Mouse (Mus musculus) stomach, postnatal 0 days (tissue): ENCODE results near the gene AI413582. TPM values are rescaled to one million over a fixed set of nuclear protein-coding genes. Genes with fewer than 3 reads are reported as not detected.
A peak's percentile ranks its signal among the peaks of the same experiment; 100 is the strongest.

Source experiments
- ATAC-seq: fragments of 200-750 bp; cut with Nextera tagmentation; 2 replicates; pipeline ENCODE4 v1.8.0; 2017; ENCODE audit not compliant: low FRiP score, low TSS enrichment
- DNase-seq: peaks from one replicate; pipeline ENCODE4 v3.0.0-alpha.2; 2016; ENCODE audit warnings: low spot score
- H3K27ac ChIP-seq: fragments of 300-500 bp; sonication (generic); replicated peaks from 2 replicates; pipeline ENCODE4 v1.5.1; 2014; ENCODE audit warnings: mild to moderate bottlenecking, control low read depth
- H3K27me3 ChIP-seq: fragments of 300-500 bp; sonication (generic); 2 replicates; pipeline ENCODE4 v1.6.1; 2014; ENCODE audit warnings: low read length; ENCODE audit not compliant: control insufficient read depth, insufficient read depth
- H3K36me3 ChIP-seq: fragments of 300-500 bp; sonication (generic); 2 replicates; pipeline ENCODE4 v1.6.1; 2014; ENCODE audit warnings: low read length, mixed read lengths; ENCODE audit not compliant: control insufficient read depth, insufficient read depth
- H3K4me1 ChIP-seq: fragments of 300-500 bp; sonication (generic); replicated peaks from 2 replicates; pipeline ENCODE4 v1.6.1; 2014; ENCODE audit warnings: antibody characterized with exemption; ENCODE audit not compliant: control insufficient read depth, insufficient read depth
- H3K4me2 ChIP-seq: fragments of 300-500 bp; sonication (generic); replicated peaks from 2 replicates; pipeline ENCODE4 v1.6.1; 2014; ENCODE audit warnings: low read depth, mild to moderate bottlenecking, control low read depth, moderate library complexity
- H3K4me3 ChIP-seq: fragments of 300-500 bp; sonication (generic); 2 replicates; pipeline ENCODE4 v1.5.1; 2014; ENCODE audit warnings: low read depth, low read length, control low read depth
- H3K9ac ChIP-seq: fragments of 300-500 bp; sonication (generic); 2 replicates; pipeline ENCODE4 v1.6.1; 2014; ENCODE audit warnings: mild to moderate bottlenecking, low read length, control low read depth, mixed read lengths
- H3K9me3 ChIP-seq: fragments of 300-500 bp; sonication (generic); 2 replicates; pipeline ENCODE4 v1.6.1; 2016; ENCODE audit warnings: low read length; ENCODE audit not compliant: control insufficient read depth
- CTCF ChIP-seq: IDR thresholded peaks from 2 replicates; pipeline ENCODE4 v1.5.1; 2016; ENCODE audit warnings: antibody characterized with exemption, low read depth, mild to moderate bottlenecking, moderate library complexity
- EP300 ChIP-seq: optimal IDR thresholded peaks from 2 replicates; pipeline ENCODE3; 2016; ENCODE audit warnings: antibody characterized with exemption
- WGBS: fragments of 180-500 bp; shearing (Covaris S2); extraction: QIAGEN DNeasy Blood & Tissue Kit; methylation state at CpG from one replicate; pipeline ENCODE4 v1.1.7; 2014; 5-methylcytosine and 5-hydroxymethylcytosine counted together
- polyA plus RNA-seq: library from polyadenylated mRNA; unstranded; fragments of >200 nt; fragmentation: Nextera tagmentation; extraction: Ambion mirVana; gene quantifications from 2 replicates; pipeline ENCODE4 v1.2.1, GENCODE M21; 2015

The AI413582 gene
- polyA plus RNA-seq, 1 experiment from 2014 or later = 37.1 TPM

- Histone ChIP-seq H3K27ac (no peak overlapping the region), H3K9ac (no peak overlapping the region), H3K4me1 (0 out of 2 replicates have a peak, but pooled peaks cover 3% of the 10 kb centered on the region), H3K4me3 (no peak overlapping the region), H3K27me3 (no peaks in the 10 kb centered on the region), H3K9me3 (no peaks in the 10 kb centered on the region), H3K4me2 (no peak overlapping the region), H3K36me3 (no peaks in the 10 kb centered on the region)
- no peak for TF ChIP-seq EP300
- TF ChIP-seq CTCF = no peak
- no peak for DNase-seq
- ATAC-seq = no peak
- 73% methylated on average over 8 of the region's 8 CpGs for WGBS
Observed at GRCm38 (mm10) chr17:27571315-27571714, 5.8 kb upstream of the AI413582 start.

GRCm38 (mm10) chr17:27568228-27568627, 2.7 kb upstream of the AI413582 start:
- TF ChIP-seq CTCF (no peak), EP300 (no peak)
- H3K9ac ChIP-seq = no peak overlapping the region
- no peak for DNase-seq
- H3K27ac ChIP-seq = no peak overlapping the region
- H3K4me2 ChIP-seq = no peak overlapping the region
- ATAC-seq = no peak
- no peaks in the 10 kb centered on the region for H3K36me3 ChIP-seq
- H3K9me3 ChIP-seq = no peaks in the 10 kb centered on the region
- no peaks in the 10 kb centered on the region for H3K27me3 ChIP-seq
- 0 out of 2 replicates have a peak, but pooled peaks cover 3% of the 10 kb centered on the region for H3K4me1 ChIP-seq
- no peak overlapping the region for H3K4me3 ChIP-seq
- WGBS = 84% methylated on average over 5 of the region's 5 CpGs

- TF ChIP-seq EP300 = no peak
- no peak for TF ChIP-seq CTCF
- ATAC-seq = no peak
- Histone ChIP-seq H3K4me3 (peak overlapping the region; percentile 63), H3K4me2 (peak overlapping the region; percentile 98), H3K4me1 (0 out of 2 replicates have a peak, but pooled peaks cover 3% of the 10 kb centered on the region), H3K9ac (peak overlapping the region; percentile 76), H3K27ac (no peak overlapping the region), H3K36me3 (no peaks in the 10 kb centered on the region), H3K9me3 (no peaks in the 10 kb centered on the region), H3K27me3 (no peaks in the 10 kb centered on the region)
- WGBS = under 1% methylated on average over 13 of the region's 13 CpGs
- DNase-seq = no peak
Observed at GRCm38 (mm10) chr17:27565942-27566267, 349 bp upstream of the AI413582 start.

- H3K27ac ChIP-seq = peak overlapping the region; percentile 80
- no peaks in the 10 kb centered on the region for H3K36me3 ChIP-seq
- H3K9ac ChIP-seq = peak overlapping the region; percentile 76
- ATAC-seq = no peak
- H3K27me3 ChIP-seq = no peaks in the 10 kb centered on the region
- TF ChIP-seq EP300 (no peak), CTCF (peak; percentile 60)
- DNase-seq = peak; percentile 62
- peak overlapping the region; percentile 63 for H3K4me3 ChIP-seq
- no peaks in the 10 kb centered on the region for H3K9me3 ChIP-seq
- WGBS = 26% methylated on average over 20 of the region's 20 CpGs
- H3K4me2 ChIP-seq = peak overlapping the region; percentile 98
- 0 out of 2 replicates have a peak, but pooled peaks cover 3% of the 10 kb centered on the region for H3K4me1 ChIP-seq
Observed at GRCm38 (mm10) chr17:27564391-27565162, 979 bp downstream of the AI413582 start.

- Histone ChIP-seq H3K9ac (no peak overlapping the region), H3K36me3 (no peaks in the 10 kb centered on the region), H3K27ac (no peak overlapping the region), H3K4me3 (no peak overlapping the region), H3K27me3 (no peaks in the 10 kb centered on the region), H3K9me3 (no peaks in the 10 kb centered on the region), H3K4me2 (no peak overlapping the region), H3K4me1 (0 out of 2 replicates have a peak, but pooled peaks cover 3% of the 10 kb centered on the region)
- no peak for ATAC-seq
- no peak for DNase-seq
- WGBS = 55% methylated on average over 7 of the region's 7 CpGs
- TF ChIP-seq EP300 (no peak), CTCF (no peak)
Observed at GRCm38 (mm10) chr17:27563771-27564244, 1.7 kb downstream of the AI413582 start.
